Mouse (Mus musculus) heart, adult 2 months (tissue): ENCODE results near the gene Zfp618. TPM values are rescaled to one million over a fixed set of nuclear protein-coding genes. Genes with fewer than 3 reads are reported as not detected.

Source experiments
- DNase-seq, 2 experiments: peaks; one replicate each; pipeline ENCODE4 v3.0.0; 2021
- H3K27ac ChIP-seq: fragments of 200-600 bp; 2 replicates; pipeline ENCODE4 v1.8.1; 2022
- H3K27me3 ChIP-seq: fragments of 200-500 bp; 2 replicates; pipeline ENCODE4 v1.6.1; 2012; ENCODE audit warnings: mild to moderate bottlenecking, low read length, inconsistent platforms, mixed read lengths; ENCODE audit not compliant: control insufficient read depth, insufficient read depth
- H3K36me3 ChIP-seq: fragments of 200-500 bp; 2 replicates; pipeline ENCODE4 v1.6.1; 2012; ENCODE audit warnings: low read length, inconsistent platforms; ENCODE audit not compliant: control insufficient read depth, insufficient read depth
- H3K4me1 ChIP-seq: fragments of 200-500 bp; 2 replicates; pipeline ENCODE4 v1.6.1; 2011; ENCODE audit warnings: low read length; ENCODE audit not compliant: control insufficient read depth, insufficient read depth
- H3K4me3 ChIP-seq: fragments of 200-600 bp; 2 replicates; pipeline ENCODE4 v1.8.1; 2022
- H3K79me2 ChIP-seq: fragments of 200-500 bp; replicated peaks from 2 replicates; pipeline ENCODE4 v1.6.1; 2012; ENCODE audit warnings: mild to moderate bottlenecking, inconsistent platforms, low read length, moderate library complexity, mixed read lengths; ENCODE audit not compliant: control insufficient read depth, insufficient read depth
- H3K9ac ChIP-seq: fragments of 200-500 bp; 2 replicates; pipeline ENCODE4 v1.6.1; 2012; ENCODE audit warnings: low read depth, mild to moderate bottlenecking, control low read depth, inconsistent platforms, low read length, mixed read lengths
- CTCF ChIP-seq: fragments of 200-600 bp; IDR thresholded peaks from 2 replicates; pipeline ENCODE4 v1.8.1; 2022; ENCODE audit warnings: antibody characterized with exemption, mild to moderate bottlenecking, moderate library complexity
- EP300 ChIP-seq: fragments of 200-500 bp; IDR thresholded peaks from 2 replicates; pipeline ENCODE4 v1.6.1; 2011; ENCODE audit warnings: low read depth, low read length, control low read depth; ENCODE audit not compliant: insufficient read depth
- POLR2A ChIP-seq: fragments of 200-500 bp; IDR thresholded peaks from 2 replicates; pipeline ENCODE4 v1.6.1; 2011; ENCODE audit warnings: mild to moderate bottlenecking, low read depth, low read length, control low read depth; ENCODE audit not compliant: insufficient read depth
- whole genome bisulfite sequencing: fragments of 180-500 bp; shearing (Covaris S2); methylation state at CpG from one replicate; pipeline ENCODE4 v1.1.7; 2018; 5-methylcytosine and 5-hydroxymethylcytosine counted together
- intact Hi-C: fragments of 180-260 bp; cut with DNase I; formaldehyde crosslinking; loops from one replicate; pipeline ENCODE4 v1.15.1; 2025
- polyA plus RNA-seq: library from polyadenylated mRNA; depleted of rRNA; stranded (reverse); fragments of >200 nt; gene quantifications from 2 replicates; pipeline ENCODE4 v1.2.3, GENCODE M21; 2012
- total RNA-seq, 2 experiments: library from RNA; stranded (reverse); gene quantifications; 2 replicates each; pipeline ENCODE4 v1.2.3; 2021

Gene Zfp618
- total and polyA plus RNA-seq, 3 experiments: 0.25 to 2.2 (median 0.37) TPM

- H3K4me1 ChIP-seq: no peaks in the 10 kb centered on the region
- H3K4me3 ChIP-seq: no peak overlapping the region
- WGBS: 62% methylated on average over 4 of the region's 4 CpGs
- TF ChIP-seq CTCF (no peak), POLR2A (no peak)
- H3K27ac ChIP-seq: no peak overlapping the region
- no peaks in the 10 kb centered on the region for H3K79me2 ChIP-seq
- no peak for DNase-seq
- H3K9ac ChIP-seq: no peak overlapping the region
- H3K27me3 ChIP-seq: no peaks in the 10 kb centered on the region
- intact Hi-C loops: no loop called here
- H3K36me3 ChIP-seq: no peaks in the 10 kb centered on the region
These were observed 72.2 kb downstream of the Zfp618 start for GRCm38 (mm10) chr4:63037555-63037954.

DNA sequence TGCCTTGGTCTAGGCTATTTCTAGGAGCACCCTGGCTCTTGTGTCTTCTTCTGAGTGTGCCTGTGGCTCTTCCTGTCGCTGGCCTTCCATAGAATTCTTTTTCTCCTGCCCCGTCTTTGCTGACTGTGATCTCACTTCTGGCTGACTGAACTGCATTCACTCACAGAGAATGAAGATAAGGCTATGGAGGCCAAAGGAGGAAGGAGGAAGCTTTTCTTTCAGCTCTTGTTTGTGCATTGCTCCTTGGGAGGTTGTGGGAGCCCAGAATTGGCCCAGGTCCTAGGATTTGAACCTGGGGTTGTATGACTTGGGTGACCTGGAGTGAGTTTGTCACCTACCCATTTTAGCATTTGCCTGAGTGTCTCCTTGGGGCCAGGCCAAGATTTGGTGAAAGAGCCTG, 72.9 kb downstream of the Zfp618 start:
- Histone ChIP-seq H3K79me2 (no peaks in the 10 kb centered on the region), H3K27me3 (no peaks in the 10 kb centered on the region), H3K9ac (no peak overlapping the region), H3K4me3 (no peak overlapping the region), H3K4me1 (no peaks in the 10 kb centered on the region), H3K27ac (no peak overlapping the region), H3K36me3 (no peaks in the 10 kb centered on the region)
- intact Hi-C loops: no loop called here
- no peak for DNase-seq
- TF ChIP-seq POLR2A: no peak
- TF ChIP-seq CTCF: no peak
- no peak for TF ChIP-seq EP300
- 42% methylated on average over 2 of the region's 2 CpGs for WGBS

DNA sequence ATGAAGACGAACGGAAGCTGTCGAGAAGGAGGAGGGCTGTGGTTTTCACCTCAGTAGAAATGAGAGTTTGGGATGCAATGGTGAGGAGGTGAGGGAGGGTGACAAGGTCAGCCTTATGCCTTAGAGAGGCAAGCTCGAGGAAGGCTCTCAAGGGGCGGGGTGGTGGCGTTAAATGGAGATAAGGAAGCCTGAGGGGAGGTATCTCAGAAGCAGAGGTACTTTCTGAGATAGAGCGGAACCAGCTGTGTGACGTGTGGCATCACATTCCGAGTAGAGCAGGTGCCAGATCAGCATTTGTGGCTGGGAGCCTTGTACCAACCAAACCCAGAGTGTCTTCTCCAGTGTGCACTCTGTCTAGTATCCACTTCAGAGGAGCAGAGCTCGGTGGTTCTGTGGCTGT, 73.6 kb downstream of the Zfp618 start:
- Histone ChIP-seq H3K79me2 (no peaks in the 10 kb centered on the region), H3K9ac (no peak overlapping the region), H3K4me3 (no peak overlapping the region), H3K27me3 (no peaks in the 10 kb centered on the region), H3K27ac (no peak overlapping the region), H3K4me1 (no peaks in the 10 kb centered on the region), H3K36me3 (no peaks in the 10 kb centered on the region)
- intact Hi-C loops: no loop called here
- 89% methylated on average over 10 of the region's 10 CpGs for WGBS
- TF ChIP-seq POLR2A: no peak
- no peak for DNase-seq

- H3K9ac ChIP-seq: no peak overlapping the region
- H3K36me3 ChIP-seq: no peaks in the 10 kb centered on the region
- no peak for DNase-seq
- H3K27ac ChIP-seq: no peak overlapping the region
- no peaks in the 10 kb centered on the region for H3K79me2 ChIP-seq
- no peaks in the 10 kb centered on the region for H3K27me3 ChIP-seq
- H3K4me3 ChIP-seq: no peak overlapping the region
- 44% methylated on average over 3 of the region's 3 CpGs for WGBS
- TF ChIP-seq CTCF: no peak
- TF ChIP-seq POLR2A: no peak
- no peak for TF ChIP-seq EP300
- intact Hi-C loops: no loop called here
- no peaks in the 10 kb centered on the region; the same call in none of the 2 replicates for H3K4me1 ChIP-seq
These were observed 83.2 kb downstream of the Zfp618 start for GRCm38 (mm10) chr4:63048606-63049005.

DNA sequence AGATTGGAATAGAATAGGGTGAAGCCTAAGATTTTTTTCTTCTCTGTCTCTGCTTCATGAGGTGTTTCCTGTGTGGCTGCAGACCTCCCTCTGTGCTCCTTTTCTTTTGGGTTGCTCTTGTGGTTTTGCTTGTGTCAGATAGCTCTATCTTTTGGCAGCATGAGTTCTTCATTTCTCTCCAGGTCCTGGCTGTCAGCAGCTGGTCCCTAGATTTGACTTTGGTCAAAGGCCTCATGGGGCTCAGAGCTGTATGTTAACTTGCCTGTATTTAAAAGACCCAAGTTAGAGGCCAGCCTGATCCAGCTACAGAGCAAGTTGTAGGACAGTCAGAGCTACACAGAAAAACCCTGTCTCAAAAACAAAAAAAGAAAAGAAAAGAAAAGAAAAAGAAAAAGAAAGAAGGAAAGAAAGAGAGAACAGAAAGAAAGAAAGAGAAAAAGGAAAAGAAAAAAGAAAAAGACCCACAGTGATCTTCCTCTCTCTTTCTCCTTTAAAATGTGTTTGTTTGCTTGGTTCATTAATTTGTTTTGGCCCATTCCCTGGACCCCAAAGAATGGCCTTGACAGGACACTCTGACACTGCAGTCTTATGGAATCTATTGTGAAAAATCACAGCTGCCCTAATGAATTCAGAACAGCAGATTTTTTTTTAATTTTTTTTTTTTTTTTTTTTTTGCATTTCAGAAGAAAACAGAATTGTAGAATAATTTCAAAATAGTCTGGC, 84.4 kb downstream of the Zfp618 start:
- Histone ChIP-seq H3K79me2 (no peaks in the 10 kb centered on the region), H3K4me1 (no peaks in the 10 kb centered on the region; the same call in none of the 2 replicates), H3K27me3 (no peaks in the 10 kb centered on the region), H3K27ac (no peak overlapping the region), H3K9ac (no peak overlapping the region), H3K36me3 (no peaks in the 10 kb centered on the region), H3K4me3 (no peak overlapping the region)
- intact Hi-C loops: no loop called here
- DNase-seq: no peak
- TF ChIP-seq CTCF (no peak), EP300 (no peak), POLR2A (no peak)

DNA sequence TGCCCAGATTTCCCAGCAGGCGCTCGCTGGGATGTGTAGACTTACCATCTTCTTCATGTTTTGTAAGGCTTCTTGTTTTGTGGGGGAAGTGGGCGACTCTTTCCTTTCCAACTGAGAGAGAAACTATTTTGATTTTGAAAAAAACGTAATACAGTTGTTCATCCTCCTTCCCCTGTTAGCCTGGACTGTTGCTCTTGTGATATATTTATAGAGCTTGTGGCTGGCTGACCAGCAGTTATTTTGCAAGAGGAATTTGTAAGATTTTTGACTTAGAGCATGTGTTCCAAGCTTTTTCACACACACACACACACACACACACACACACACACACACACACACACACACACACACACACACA, 84.9 kb downstream of the Zfp618 start:
- Histone ChIP-seq H3K4me1 (no peaks in the 10 kb centered on the region; the same call in none of the 2 replicates), H3K4me3 (no peak overlapping the region), H3K79me2 (no peaks in the 10 kb centered on the region), H3K27me3 (no peaks in the 10 kb centered on the region), H3K9ac (no peak overlapping the region), H3K36me3 (no peaks in the 10 kb centered on the region), H3K27ac (no peak overlapping the region)
- 43% methylated on average over 4 of the region's 4 CpGs for WGBS
- DNase-seq: no peak
- TF ChIP-seq EP300 (no peak), CTCF (no peak), POLR2A (no peak)
- intact Hi-C loops: no loop called here
